Mouse (Mus musculus): ENCODE data around the gene Eci1. TPM values are rescaled to one million over a fixed set of nuclear protein-coding genes. Genes with fewer than 3 reads are reported as not detected.
A peak's percentile ranks its signal among the peaks of the same experiment; 100 is the strongest.

Eci1 gene
- polyA plus RNA-seq, 1 experiment from 2014 or later, result 161 TPM

DNA sequence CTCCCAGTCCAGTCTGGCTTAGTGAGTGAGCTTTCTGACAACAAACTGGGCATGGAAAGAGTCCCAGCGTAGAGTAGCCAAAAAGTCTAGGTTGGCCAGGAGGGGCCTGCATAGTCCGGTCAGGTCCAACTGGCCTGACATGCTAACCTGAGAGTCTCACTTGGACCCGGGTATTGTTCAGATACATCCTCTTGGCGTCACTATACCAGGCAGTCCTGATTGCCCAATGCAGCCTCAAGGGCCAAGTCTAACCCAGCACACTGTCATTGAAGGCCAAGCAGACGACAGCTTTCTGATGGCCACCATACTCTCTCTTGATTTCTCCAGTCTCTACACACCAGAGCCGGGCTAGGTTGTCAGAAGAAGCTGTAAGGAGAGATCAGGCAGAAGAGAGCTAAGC, 49.1 kb downstream of the Eci1 start:
- Histone ChIP-seq H3K4me3 (ENCODE audit: low read length) (no peak overlapping the region), H3K4me1 (ENCODE audit: control insufficient read depth, insufficient read depth, low read length) (peaks cover 45% of the 10 kb centered on the region), H3K4me2 (ENCODE audit: low read depth, low read length) (no peak overlapping the region), H3K9me3 (ENCODE audit: control insufficient read depth, low read length) (no peaks in the 10 kb centered on the region), H3K9ac (ENCODE audit: low read depth, low read length) (no peak overlapping the region), H3K36me3 (ENCODE audit: control insufficient read depth, insufficient read depth, low read length) (peaks cover 26% of the 10 kb centered on the region), H3K27ac (ENCODE audit: low read length) (no peak overlapping the region), H3K27me3 (replicated peaks; ENCODE audit: control insufficient read depth, insufficient read depth, low read length) (no peaks in the 10 kb centered on the region)
- WGBS, result 93% methylated on average over 6 of the region's 6 CpGs
- no peak for ATAC-seq

DNA sequence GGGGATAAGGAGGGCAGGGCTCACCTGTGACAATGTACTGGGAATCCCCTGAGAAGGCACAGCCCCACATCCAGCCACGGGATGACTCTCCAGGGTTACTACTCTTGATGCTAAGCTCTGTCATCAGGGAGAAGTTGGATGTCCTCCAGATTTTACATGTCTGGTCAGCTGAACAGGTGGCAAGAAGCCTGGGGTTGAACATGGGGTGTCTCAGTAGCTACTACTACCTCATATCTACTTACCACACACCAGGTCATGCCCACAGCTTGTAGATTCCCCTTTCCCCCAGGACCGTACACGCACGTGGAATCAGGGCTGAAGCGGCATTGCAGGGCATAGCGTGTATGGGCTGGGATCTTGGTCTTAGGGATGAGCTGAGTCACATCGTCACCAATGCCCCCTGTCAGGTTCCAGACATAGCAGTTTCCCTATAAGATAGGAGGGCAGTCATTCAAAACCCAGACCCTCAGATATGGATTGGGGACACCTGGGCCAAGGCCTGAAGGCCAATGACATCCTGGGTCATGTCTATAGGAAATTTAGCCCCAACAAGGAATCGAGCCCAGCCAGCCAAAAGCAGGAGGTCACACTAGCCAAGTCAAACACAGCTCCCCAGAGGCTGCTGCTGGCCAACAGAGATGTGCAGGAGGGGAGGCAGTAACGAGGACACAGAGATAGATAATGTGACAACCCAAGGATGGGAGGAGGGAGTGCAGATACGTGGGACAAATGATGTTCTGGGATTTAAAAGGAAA, 49.8 kb downstream of the Eci1 start:
- H3K9ac ChIP-seq (ENCODE audit: low read depth, low read length), result no peak overlapping the region
- H3K4me1 ChIP-seq (ENCODE audit: control insufficient read depth, insufficient read depth, low read length), result peaks cover 44% of the 10 kb centered on the region
- no peak overlapping the region for H3K4me2 ChIP-seq (ENCODE audit: low read depth, low read length)
- 94% methylated on average over 10 of the region's 10 CpGs for WGBS
- no peak overlapping the region for H3K27ac ChIP-seq (ENCODE audit: low read length)
- H3K27me3 ChIP-seq (replicated peaks; ENCODE audit: control insufficient read depth, insufficient read depth, low read length), result no peaks in the 10 kb centered on the region
- no peaks in the 10 kb centered on the region for H3K9me3 ChIP-seq (ENCODE audit: control insufficient read depth, low read length)
- no peak overlapping the region for H3K4me3 ChIP-seq (ENCODE audit: low read length)
- H3K36me3 ChIP-seq (ENCODE audit: control insufficient read depth, insufficient read depth, low read length), result peaks cover 26% of the 10 kb centered on the region
- no peak for ATAC-seq

DNA sequence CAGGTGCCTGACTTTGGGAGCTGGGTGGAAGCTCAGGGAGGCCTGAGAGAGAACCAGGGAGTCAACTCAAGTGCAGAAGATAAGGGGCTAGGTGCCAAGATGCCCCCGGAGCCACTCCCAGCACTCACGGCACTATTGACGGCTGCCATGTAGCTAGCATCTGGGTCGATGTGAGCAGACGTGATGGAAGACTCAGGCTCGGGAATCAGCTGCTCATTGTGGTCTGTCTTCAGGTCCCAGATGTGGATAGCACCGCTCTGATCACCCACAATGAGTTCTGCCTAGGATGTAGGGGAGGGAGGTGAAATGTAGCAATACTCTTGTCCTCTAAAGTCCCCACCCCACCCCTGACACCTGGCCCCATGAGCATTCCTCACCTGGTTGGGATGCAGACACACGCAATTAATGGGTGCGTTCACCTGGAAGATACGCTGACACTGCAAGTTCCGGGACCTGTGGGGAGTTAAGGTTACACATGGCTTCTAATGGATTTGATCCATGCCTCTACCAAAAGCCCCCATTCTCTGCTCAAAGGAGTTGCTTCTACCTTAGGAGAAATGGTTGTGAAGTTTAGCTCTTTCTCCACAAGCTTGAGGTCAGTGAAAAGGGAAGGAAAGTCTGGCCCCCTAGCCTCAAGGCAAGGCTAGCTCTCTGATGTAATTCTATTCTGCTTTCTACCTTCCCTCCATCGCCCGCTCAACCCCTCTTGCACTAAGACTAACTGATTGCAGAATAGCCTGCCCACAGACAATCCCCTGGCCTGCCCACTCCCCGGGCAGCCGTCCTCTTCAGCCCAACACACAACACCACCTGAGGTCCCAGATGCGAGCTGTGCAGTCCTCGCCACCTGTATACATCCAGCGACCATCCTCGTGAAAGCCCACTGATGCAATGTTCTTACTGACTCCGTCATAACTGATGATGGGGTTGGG, 50.9 kb downstream of the Eci1 start:
- Histone ChIP-seq H3K4me3 (ENCODE audit: low read length) (peak overlapping the region; percentile 88; the same call in 1 of the 2 replicates), H3K27me3 (replicated peaks; ENCODE audit: control insufficient read depth, insufficient read depth, low read length) (no peaks in the 10 kb centered on the region), H3K27ac (ENCODE audit: low read length) (peak overlapping the region; percentile 51), H3K4me2 (ENCODE audit: low read depth, low read length) (peak overlapping the region; percentile 77), H3K9me3 (ENCODE audit: control insufficient read depth, low read length) (no peaks in the 10 kb centered on the region), H3K36me3 (ENCODE audit: control insufficient read depth, insufficient read depth, low read length) (peaks cover 26% of the 10 kb centered on the region), H3K4me1 (ENCODE audit: control insufficient read depth, insufficient read depth, low read length) (peaks cover 33% of the 10 kb centered on the region), H3K9ac (ENCODE audit: low read depth, low read length) (peak overlapping the region; percentile 94)
- WGBS, result 91% methylated on average over 20 of the region's 20 CpGs
- ATAC-seq, result no peak

DNA sequence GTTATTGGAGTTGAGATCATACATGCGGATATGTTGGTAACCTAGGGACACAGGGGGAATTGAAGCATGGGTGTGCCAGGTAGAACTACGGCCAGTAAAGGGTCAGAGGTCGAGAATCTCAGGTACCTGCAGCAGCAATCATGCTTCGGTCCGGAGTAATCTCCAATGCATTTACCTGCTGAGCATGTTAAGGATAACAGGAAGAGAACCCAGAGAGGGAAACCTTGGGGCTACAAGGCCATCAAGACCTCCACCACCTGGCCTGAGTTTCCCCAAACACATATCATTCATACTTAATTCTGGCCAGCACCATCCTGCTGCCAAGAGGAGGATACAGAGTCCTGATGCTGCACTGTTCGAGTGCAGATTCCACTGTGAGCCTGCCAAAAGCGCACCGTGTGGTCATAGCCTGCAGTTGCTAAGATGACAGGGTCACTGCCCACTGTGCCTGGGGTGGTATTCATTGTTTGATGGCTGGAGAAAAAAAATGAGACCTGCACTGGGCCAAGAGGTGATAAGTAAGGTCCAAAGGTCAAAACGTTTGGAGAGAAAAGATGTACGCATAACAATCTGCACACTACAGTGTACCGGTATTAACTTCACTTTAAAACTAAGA, 51.7 kb downstream of the Eci1 start:
- peaks cover 26% of the 10 kb centered on the region for H3K36me3 ChIP-seq (ENCODE audit: control insufficient read depth, insufficient read depth, low read length)
- 31% methylated on average over 11 of the region's 11 CpGs for WGBS
- H3K9ac ChIP-seq (ENCODE audit: low read depth, low read length), result peak overlapping the region; percentile 94
- peak overlapping the region; percentile 51; the same call in 1 of the 2 replicates for H3K27ac ChIP-seq (ENCODE audit: low read length)
- no peaks in the 10 kb centered on the region for H3K27me3 ChIP-seq (replicated peaks; ENCODE audit: control insufficient read depth, insufficient read depth, low read length)
- no peaks in the 10 kb centered on the region for H3K9me3 ChIP-seq (ENCODE audit: control insufficient read depth, low read length)
- H3K4me3 ChIP-seq (ENCODE audit: low read length), result peak overlapping the region; percentile 88
- peak overlapping the region; percentile 77 for H3K4me2 ChIP-seq (ENCODE audit: low read depth, low read length)
- peaks cover 28% of the 10 kb centered on the region for H3K4me1 ChIP-seq (ENCODE audit: control insufficient read depth, insufficient read depth, low read length)
- ATAC-seq, result peak; percentile 43

DNA sequence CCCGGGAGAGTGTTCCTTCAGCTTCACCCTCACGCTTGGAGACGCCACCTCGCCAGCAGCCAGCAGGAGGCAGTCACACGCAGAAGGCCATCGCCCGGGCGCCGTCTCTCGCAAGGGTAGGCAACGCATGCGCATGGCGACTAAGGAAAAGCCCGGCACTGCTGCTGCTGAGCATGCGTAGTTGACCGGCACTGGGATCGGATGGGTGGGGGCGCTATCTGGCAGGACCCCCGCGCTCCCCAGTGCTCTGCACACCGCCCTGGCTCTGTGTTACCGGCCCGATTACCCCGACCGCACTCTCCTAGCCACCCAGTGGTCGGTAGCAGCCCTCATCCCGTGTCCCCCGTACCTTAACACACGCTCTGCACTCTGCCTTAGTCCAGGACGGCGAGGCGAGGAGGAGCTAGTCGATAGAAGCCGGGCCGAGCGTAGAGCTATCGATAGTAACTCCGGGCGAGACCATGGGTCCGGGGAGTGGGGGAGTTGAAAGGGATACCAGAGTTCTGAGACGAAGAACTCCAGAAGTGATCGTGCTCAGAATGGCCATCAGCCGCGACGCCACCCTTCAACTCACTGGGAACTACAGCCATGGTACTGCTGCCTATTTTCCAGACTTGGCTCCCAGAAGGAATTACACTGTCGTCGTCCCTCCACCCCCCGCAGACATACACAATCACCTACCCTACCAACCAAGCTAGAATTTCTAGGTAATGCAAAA, 52.4 kb downstream of the Eci1 start, which contains the start of gene Mlst8:
Mlst8 (minus strand) TSS at position 416 of the 718 bp plus-strand sequence.
- no peaks in the 10 kb centered on the region for H3K9me3 ChIP-seq (ENCODE audit: control insufficient read depth, low read length)
- H3K27ac ChIP-seq (ENCODE audit: low read length), result peak within 1 kb of the TSS; percentile 94
- WGBS, result under 1% methylated on average over 48 of the region's 48 CpGs
- peak within 1 kb of the TSS; percentile 94 for H3K9ac ChIP-seq (ENCODE audit: low read depth, low read length)
- peak within 1 kb of the TSS; percentile 77 for H3K4me2 ChIP-seq (ENCODE audit: low read depth, low read length)
- H3K36me3 ChIP-seq (ENCODE audit: control insufficient read depth, insufficient read depth, low read length), result peaks cover 26% of the 10 kb centered on the region
- H3K27me3 ChIP-seq (replicated peaks; ENCODE audit: control insufficient read depth, insufficient read depth, low read length), result no peaks in the 10 kb centered on the region
- peaks cover 22% of the 10 kb centered on the region for H3K4me1 ChIP-seq (ENCODE audit: control insufficient read depth, insufficient read depth, low read length)
- peak within 1 kb of the TSS; percentile 88 for H3K4me3 ChIP-seq (ENCODE audit: low read length)
- ATAC-seq, result peak; percentile 93

- 24% methylated on average over 1 of the region's 1 CpGs for WGBS
- H3K4me2 ChIP-seq (ENCODE audit: low read depth, low read length), result peak overlapping the region; percentile 46
- H3K27ac ChIP-seq (ENCODE audit: low read length), result peak overlapping the region; percentile 45; the same call in 1 of the 2 replicates
- no peaks in the 10 kb centered on the region for H3K27me3 ChIP-seq (replicated peaks; ENCODE audit: control insufficient read depth, insufficient read depth, low read length)
- no peak for ATAC-seq
- peaks cover 21% of the 10 kb centered on the region for H3K36me3 ChIP-seq (ENCODE audit: control insufficient read depth, insufficient read depth, low read length)
- peaks cover 16% of the 10 kb centered on the region for H3K4me1 ChIP-seq (ENCODE audit: control insufficient read depth, insufficient read depth, low read length)
- no peaks in the 10 kb centered on the region for H3K9me3 ChIP-seq (ENCODE audit: control insufficient read depth, low read length)
- no peak overlapping the region for H3K9ac ChIP-seq (ENCODE audit: low read depth, low read length)
- peak overlapping the region; percentile 88 for H3K4me3 ChIP-seq (ENCODE audit: low read length)
Measured at GRCm38 (mm10) chr17:24479431-24479830, 53.0 kb downstream of the Eci1 start.

- Histone ChIP-seq H3K36me3 (ENCODE audit: control insufficient read depth, insufficient read depth, low read length) (peaks cover 17% of the 10 kb centered on the region), H3K27ac (ENCODE audit: low read length) (peak overlapping the region; percentile 54; the same call in 1 of the 2 replicates), H3K4me2 (ENCODE audit: low read depth, low read length) (0 out of 2 replicates have a peak overlapping the region, but pooled peaks have one; percentile 12), H3K9me3 (ENCODE audit: control insufficient read depth, low read length) (no peaks in the 10 kb centered on the region), H3K9ac (ENCODE audit: low read depth, low read length) (no peak overlapping the region; the same call in 1 of the 2 replicates), H3K4me3 (ENCODE audit: low read length) (no peak overlapping the region), H3K27me3 (replicated peaks; ENCODE audit: control insufficient read depth, insufficient read depth, low read length) (0 out of 2 replicates have a peak, but pooled peaks cover 2% of the 10 kb centered on the region), H3K4me1 (ENCODE audit: control insufficient read depth, insufficient read depth, low read length) (peaks cover 16% of the 10 kb centered on the region)
- ATAC-seq, result no peak
- 49% methylated on average over 3 of the region's 3 CpGs for WGBS
Measured at GRCm38 (mm10) chr17:24480201-24480826, 53.9 kb downstream of the Eci1 start.

GRCm38 (mm10) chr17:24481027-24481815, 54.8 kb downstream of the Eci1 start:
- 89% methylated on average over 20 of the region's 20 CpGs for WGBS
- no peak overlapping the region; the same call in 1 of the 2 replicates for H3K9ac ChIP-seq (ENCODE audit: low read depth, low read length)
- 0 out of 2 replicates have a peak, but pooled peaks cover 2% of the 10 kb centered on the region for H3K27me3 ChIP-seq (replicated peaks; ENCODE audit: control insufficient read depth, insufficient read depth, low read length)
- no peak overlapping the region for H3K4me3 ChIP-seq (ENCODE audit: low read length)
- no peak overlapping the region for H3K27ac ChIP-seq (ENCODE audit: low read length)
- H3K4me2 ChIP-seq (ENCODE audit: low read depth, low read length), result no peak overlapping the region
- H3K9me3 ChIP-seq (ENCODE audit: control insufficient read depth, low read length), result no peaks in the 10 kb centered on the region
- peaks cover 9% of the 10 kb centered on the region for H3K36me3 ChIP-seq (ENCODE audit: control insufficient read depth, insufficient read depth, low read length)
- no peak for ATAC-seq
- H3K4me1 ChIP-seq (ENCODE audit: control insufficient read depth, insufficient read depth, low read length), result peaks cover 18% of the 10 kb centered on the region
